In the genomic region with DNA sequence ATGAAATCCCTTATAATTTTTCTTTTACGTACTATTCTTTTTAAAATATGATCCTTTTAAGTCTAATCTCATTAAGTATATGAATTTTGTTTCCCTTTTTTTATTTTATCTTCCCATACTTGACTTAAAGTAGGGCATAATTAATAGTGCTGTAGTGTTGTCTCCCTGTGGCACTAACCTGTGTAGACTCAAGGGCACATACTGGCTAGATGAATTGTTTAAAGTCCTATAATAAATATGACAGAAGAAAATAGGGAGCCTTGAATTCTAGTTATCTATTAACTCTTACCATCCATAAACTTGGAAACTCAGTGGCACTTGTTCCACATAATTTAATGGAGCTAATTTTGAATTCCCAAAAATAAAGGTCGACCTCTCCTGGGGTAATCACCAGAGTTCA, we compare ENCODE assay signal across 19 mouse cellular contexts.
DNase-seq lines count a peak whose midpoint lies in the region; ATAC-seq and TF ChIP-seq lines count a peak whose summit lies in the region.
"Had no signal": no experiment of that assay in that cellular context is flagged by ENCODE, and none has a peak within 500 bp of the region (broad histone marks: within the 10 kb centered on the region; RNA-seq: fewer than 3 reads in every experiment).

No protein-coding gene starts in this region.

- no peak for DNase-seq in layer of hippocampus, adult 8-10 months (ENCODE audit: low spot score in 2 of 2)
- DNase-seq: adrenal gland, adult 2 months; adrenal gland, adult 8-10 months; adrenal gland, postnatal 10 days; adrenal gland, postnatal 14 days; adrenal gland, postnatal 25 days; adrenal gland, postnatal 36 days; B cell, adult 2 months; cerebellum, adult 11 months; cerebellum, adult 11-12 months; cerebellum, adult 18-20 months had no signal

- H3K4me2 ChIP-seq in intestine, embryonic 15.5 days (replicated peaks), result no peak overlapping the region
- H3K4me2 ChIP-seq in intestine, postnatal 0 days (replicated peaks; ENCODE audit: low read depth), result no peak overlapping the region
- no peak overlapping the region for H3K4me2 ChIP-seq in intestine, embryonic 16.5 days (ENCODE audit: low read depth, low read length)

- H3K9me3 ChIP-seq in intestine, embryonic 15.5 days, result no peaks in the 10 kb centered on the region
- H3K9me3 ChIP-seq in intestine, postnatal 0 days (ENCODE audit: control insufficient read depth), result no peaks in the 10 kb centered on the region
- H3K9me3 ChIP-seq in intestine, embryonic 16.5 days (ENCODE audit: control insufficient read depth, low read length), result no peaks in the 10 kb centered on the region

- H3K27ac ChIP-seq in intestine, embryonic 15.5 days, result no peak overlapping the region
- H3K27ac ChIP-seq in intestine, postnatal 0 days (ENCODE audit: low read depth, low read length), result no peak overlapping the region
- no peak overlapping the region for H3K27ac ChIP-seq in intestine, embryonic 16.5 days (ENCODE audit: low read length)

- no peak for TF ChIP-seq CTCF in intestine, postnatal 0 days (IDR thresholded peaks at IDR 0.05; ENCODE audit: low read depth)

- no peaks in the 10 kb centered on the region for H3K4me1 ChIP-seq in intestine, embryonic 15.5 days (replicated peaks)
- no peaks in the 10 kb centered on the region for H3K4me1 ChIP-seq in intestine, postnatal 0 days (replicated peaks; ENCODE audit: control insufficient read depth, insufficient read depth, low read length)
- H3K4me1 ChIP-seq in intestine, embryonic 16.5 days (ENCODE audit: control insufficient read depth, insufficient read depth, low read length), result no peaks in the 10 kb centered on the region

- H3K4me3 ChIP-seq in intestine, embryonic 15.5 days (replicated peaks), result no peak overlapping the region
- no peak overlapping the region for H3K4me3 ChIP-seq in intestine, postnatal 0 days (ENCODE audit: low read depth, low read length)
- no peak overlapping the region for H3K4me3 ChIP-seq in intestine, embryonic 16.5 days (ENCODE audit: low read length)

- 79% methylated on average over 2 of the region's 2 CpGs for WGBS in intestine, embryonic 15.5 days
- WGBS in intestine, postnatal 0 days, result 83% methylated on average over 2 of the region's 2 CpGs
- WGBS in intestine, embryonic 16.5 days, result 83% methylated on average over 2 of the region's 2 CpGs

- ATAC-seq in intestine, embryonic 15.5 days, result peak; percentile 56; the same call in 1 of the 2 replicates
- no peak for ATAC-seq in intestine, postnatal 0 days
- ATAC-seq in intestine, embryonic 16.5 days, result peak; percentile 58; the same call in 1 of the 2 replicates
- ATAC-seq: activated CD4-positive, CD25-positive, alpha-beta regulatory T cell, adult 4 months; CD4-positive, CD25-positive, alpha-beta regulatory T cell, adult 4 months; Patski had no signal

- H3K36me3 ChIP-seq in intestine, embryonic 15.5 days, result no peaks in the 10 kb centered on the region
- H3K36me3 ChIP-seq in intestine, postnatal 0 days (ENCODE audit: control insufficient read depth, insufficient read depth), result no peaks in the 10 kb centered on the region
- H3K36me3 ChIP-seq in intestine, embryonic 16.5 days (ENCODE audit: control insufficient read depth, insufficient read depth, low read length), result no peaks in the 10 kb centered on the region
- H3K36me3 ChIP-seq: G1E had no signal

- H3K27me3 ChIP-seq in intestine, embryonic 15.5 days (replicated peaks), result no peaks in the 10 kb centered on the region
- H3K27me3 ChIP-seq in intestine, postnatal 0 days (replicated peaks; ENCODE audit: control insufficient read depth, insufficient read depth, low read length), result no peaks in the 10 kb centered on the region
- no peaks in the 10 kb centered on the region for H3K27me3 ChIP-seq in intestine, embryonic 16.5 days (replicated peaks; ENCODE audit: control insufficient read depth, insufficient read depth, low read length)
- H3K27me3 ChIP-seq: CH12.LX, Patski had no signal

- H3K9ac ChIP-seq in intestine, embryonic 15.5 days, result no peak overlapping the region
- no peak overlapping the region for H3K9ac ChIP-seq in intestine, postnatal 0 days (ENCODE audit: low read depth, low read length)
- H3K9ac ChIP-seq in intestine, embryonic 16.5 days (ENCODE audit: low read depth, low read length), result no peak overlapping the region
